Mouse (Mus musculus): ENCODE measurements around the gene Col4a5. TPM values are rescaled to one million over a fixed set of nuclear protein-coding genes. Genes with fewer than 3 reads are reported as not detected.

The Col4a5 gene
- polyA plus RNA-seq (2017; shearing (Covaris generic)): under 1 TPM in 1 of 2 experiments, not detected in 1; 0.04 TPM

GRCm38 (mm10) chrX:141475110-141475509 lies at the start of gene Col4a5:
TSS of gene Col4a5 (plus strand) at chrX:141475385.

GRCm38 (mm10) chrX:141473470-141474302 lies 1.5 kb upstream of the Col4a5 start, which contains the start of gene Col4a6:
TSS of gene Col4a6 (minus strand) at chrX:141474076.

GRCm38 (mm10) chrX:141724937-141725918 lies 250.0 kb downstream of the Col4a5 start, which contains the start of gene Irs4:
TSS of gene Irs4 (minus strand) at chrX:141725263.

Other genes starting within 250 kb of the Col4a5 start
- not detected for gene Col4a6, start 1.3 kb upstream of the Col4a5 start, polyA plus RNA-seq (2017; shearing (Covaris generic))
- gene Irs4, start 249.9 kb downstream of the Col4a5 start, polyA plus RNA-seq (2017; shearing (Covaris generic)): under 1 TPM in 1 of 2 experiments, not detected in 1; 0.21 TPM

Data from activated CD4-positive, CD25-positive, alpha-beta regulatory T cell (primary cell).